Mouse (Mus musculus) G1E (cell line): ENCODE data around the gene Tubb3.

ENCODE experiments used
- CTCF ChIP-seq: IDR thresholded peaks from 2 replicates; pipeline ENCODE4 v1.5.1; 2012; ENCODE audit warnings: low read depth, low read length, inconsistent platforms, mixed read lengths
- GATA1 ChIP-seq: IDR thresholded peaks from 2 replicates; pipeline ENCODE4 v1.6.1; 2012; ENCODE audit warnings: borderline replicate concordance, low read length, inconsistent platforms, mixed read lengths
- GATA2 ChIP-seq: IDR thresholded peaks from 2 replicates; pipeline ENCODE4 v1.6.1; 2012; ENCODE audit warnings: low read depth, low read length, inconsistent platforms, borderline replicate concordance
- POLR2AphosphoS5 ChIP-seq: IDR thresholded peaks from 2 replicates; pipeline ENCODE4 v1.6.1; 2012; ENCODE audit warnings: low read depth, low read length, inconsistent platforms; ENCODE audit not compliant: insufficient replicate concordance
- TAL1 ChIP-seq: conservative IDR thresholded peaks from 2 replicates; pipeline ENCODE4 v1.6.1; 2012; ENCODE audit warnings: low read depth, low read length, inconsistent platforms, mixed read lengths

- no peak for TF ChIP-seq CTCF
- TF ChIP-seq GATA1 = no peak
- no peak for TF ChIP-seq TAL1
- no peak for TF ChIP-seq POLR2AphosphoS5
- TF ChIP-seq GATA2 = no peak
Measured at GRCm38 (mm10) chr8:123423441-123423840, 12.2 kb downstream of the Tubb3 start, which contains the start of gene Def8.
